Mouse (Mus musculus): ENCODE measurements around the gene Slc12a8. TPM values are rescaled to one million over a fixed set of nuclear protein-coding genes. Genes with fewer than 3 reads are reported as not detected.

The Slc12a8 gene
- total RNA-seq, 1 experiment, result 3.7 TPM

GRCm38 (mm10) chr16:33580331-33580730 is 63.2 kb downstream of the Slc12a8 start:
- Histone ChIP-seq H3K4me1 (ENCODE audit: control insufficient read depth in 2 of 2, insufficient read depth in 2 of 2, low read length in 2 of 2, poor library complexity in 1 of 2) (peaks cover 2 to 19% of the 10 kb centered on the region in 2 experiments; a peak in 3 of 4 replicates), H3K9me3 (ENCODE audit: control insufficient read depth, insufficient read depth, low read depth, low read length) (no peaks in the 10 kb centered on the region)
- in situ Hi-C loops (cut with MboI; ENCODE audit: low sequenced_read_pairs in 2 of 2, unreplicated experiment in 2 of 2), result no loop called here

GRCm38 (mm10) chr16:33580736-33581241 is 63.7 kb downstream of the Slc12a8 start:
- Histone ChIP-seq H3K9ac (ENCODE audit: insufficient read depth, low read depth, low read length, poor library complexity, severe bottlenecking) (no peak overlapping the region; the same call in 1 of the 2 replicates), H3K4me3 (ENCODE audit: insufficient read depth in 1 of 2, low read depth in 1 of 2, low read length in 2 of 2, poor library complexity in 1 of 2, severe bottlenecking in 1 of 2) (no peak overlapping the region), H3K9me3 (ENCODE audit: control insufficient read depth, insufficient read depth, low read depth, low read length) (no peaks in the 10 kb centered on the region), H3K4me1 (ENCODE audit: control insufficient read depth in 2 of 2, insufficient read depth in 2 of 2, low read length in 2 of 2, poor library complexity in 1 of 2) (peaks cover 2 to 19% of the 10 kb centered on the region in 2 experiments; a peak in 3 of 4 replicates), H3K27ac (ENCODE audit: insufficient read depth, low read depth, low read length, poor library complexity, severe bottlenecking) (no peak overlapping the region), H3K36me3 (ENCODE audit: control insufficient read depth, insufficient read depth, low read length, poor library complexity, severe bottlenecking) (no peaks in the 10 kb centered on the region)
- no peak for DNase-seq (ENCODE audit: low read depth, low spot score)
- no peak for TF ChIP-seq HCFC1 (IDR thresholded peaks at IDR 0.05; ENCODE audit: borderline replicate concordance, insufficient read depth, low read length)
- in situ Hi-C loops (cut with MboI; ENCODE audit: low sequenced_read_pairs in 2 of 2, unreplicated experiment in 2 of 2), result no loop called here

More at GRCm38 (mm10) chr16:33580331-33580730, 63.2 kb downstream of the Slc12a8 start:
- no peaks in the 10 kb centered on the region for H3K36me3 ChIP-seq (ENCODE audit: control insufficient read depth, insufficient read depth, low read length, poor library complexity, severe bottlenecking)
- DNase-seq (ENCODE audit: low read depth, low spot score), result no peak
- H3K9ac ChIP-seq (ENCODE audit: insufficient read depth, low read depth, low read length, poor library complexity, severe bottlenecking), result no peak overlapping the region
- H3K27ac ChIP-seq (ENCODE audit: insufficient read depth, low read depth, low read length, poor library complexity, severe bottlenecking), result no peak overlapping the region
- H3K4me3 ChIP-seq (ENCODE audit: insufficient read depth in 1 of 2, low read depth in 1 of 2, low read length in 2 of 2, poor library complexity in 1 of 2, severe bottlenecking in 1 of 2), result no peak overlapping the region
- TF ChIP-seq MAFK (IDR thresholded peaks at IDR 0.05; ENCODE audit: insufficient read depth, low read depth, low read length) (no peak), CHD2 (IDR thresholded peaks at IDR 0.05; ENCODE audit: low read depth, low read length) (no peak), ZC3H11A (IDR thresholded peaks at IDR 0.05; ENCODE audit: borderline replicate concordance, low read depth, low read length) (no peak), HCFC1 (IDR thresholded peaks at IDR 0.05; ENCODE audit: borderline replicate concordance, insufficient read depth, low read length) (no peak), ZNF384 (IDR thresholded peaks at IDR 0.05; ENCODE audit: low read depth, low read length) (no peak)

GRCm38 (mm10) chr16:33581661-33582099 is 64.6 kb downstream of the Slc12a8 start:
- Histone ChIP-seq H3K4me3 (ENCODE audit: insufficient read depth in 1 of 2, low read depth in 1 of 2, low read length in 2 of 2, poor library complexity in 1 of 2, severe bottlenecking in 1 of 2) (no peak overlapping the region), H3K9ac (ENCODE audit: insufficient read depth, low read depth, low read length, poor library complexity, severe bottlenecking) (no peak overlapping the region), H3K4me1 (ENCODE audit: control insufficient read depth in 2 of 2, insufficient read depth in 2 of 2, low read length in 2 of 2, poor library complexity in 1 of 2) (peaks cover 2 to 19% of the 10 kb centered on the region in 2 experiments; a peak in 3 of 4 replicates), H3K27ac (ENCODE audit: insufficient read depth, low read depth, low read length, poor library complexity, severe bottlenecking) (no peak overlapping the region; the same call in 1 of the 2 replicates), H3K36me3 (ENCODE audit: control insufficient read depth, insufficient read depth, low read length, poor library complexity, severe bottlenecking) (no peaks in the 10 kb centered on the region), H3K9me3 (ENCODE audit: control insufficient read depth, insufficient read depth, low read depth, low read length) (no peaks in the 10 kb centered on the region)
- no peak for TF ChIP-seq ZC3H11A (IDR thresholded peaks at IDR 0.05; ENCODE audit: borderline replicate concordance, low read depth, low read length)
- TF ChIP-seq ZNF384 (IDR thresholded peaks at IDR 0.05; ENCODE audit: low read depth, low read length), result no peak
- TF ChIP-seq MAFK (IDR thresholded peaks at IDR 0.05; ENCODE audit: insufficient read depth, low read depth, low read length), result no peak
- in situ Hi-C loops (cut with MboI; ENCODE audit: low sequenced_read_pairs in 2 of 2, unreplicated experiment in 2 of 2), result no loop called here
- DNase-seq (ENCODE audit: low read depth, low spot score), result no peak

GRCm38 (mm10) chr16:33582495-33582894 is 65.4 kb downstream of the Slc12a8 start:
- in situ Hi-C loops (cut with MboI; ENCODE audit: low sequenced_read_pairs in 2 of 2, unreplicated experiment in 2 of 2), result no loop called here
- TF ChIP-seq MAFK (IDR thresholded peaks at IDR 0.05; ENCODE audit: insufficient read depth, low read depth, low read length), result no peak
- no peak for TF ChIP-seq ZC3H11A (IDR thresholded peaks at IDR 0.05; ENCODE audit: borderline replicate concordance, low read depth, low read length)
- no peak for TF ChIP-seq ZNF384 (IDR thresholded peaks at IDR 0.05; ENCODE audit: low read depth, low read length)
- TF ChIP-seq HCFC1 (IDR thresholded peaks at IDR 0.05; ENCODE audit: borderline replicate concordance, insufficient read depth, low read length), result no peak
- no peak for DNase-seq (ENCODE audit: low read depth, low spot score)
- no peak overlapping the region for H3K27ac ChIP-seq (ENCODE audit: insufficient read depth, low read depth, low read length, poor library complexity, severe bottlenecking)
- no peaks in the 10 kb centered on the region for H3K36me3 ChIP-seq (ENCODE audit: control insufficient read depth, insufficient read depth, low read length, poor library complexity, severe bottlenecking)
- no peaks in the 10 kb centered on the region for H3K9me3 ChIP-seq (ENCODE audit: control insufficient read depth, insufficient read depth, low read depth, low read length)
- H3K4me1 ChIP-seq (ENCODE audit: control insufficient read depth in 2 of 2, insufficient read depth in 2 of 2, low read length in 2 of 2, poor library complexity in 1 of 2), result peaks cover 3 to 21% of the 10 kb centered on the region in 2 experiments; a peak in 3 of 4 replicates
- H3K4me3 ChIP-seq (ENCODE audit: insufficient read depth in 1 of 2, low read depth in 1 of 2, low read length in 2 of 2, poor library complexity in 1 of 2, severe bottlenecking in 1 of 2), result no peak overlapping the region
- no peak overlapping the region for H3K9ac ChIP-seq (ENCODE audit: insufficient read depth, low read depth, low read length, poor library complexity, severe bottlenecking)

- H3K4me1 ChIP-seq (ENCODE audit: control insufficient read depth in 2 of 2, insufficient read depth in 2 of 2, low read length in 2 of 2, poor library complexity in 1 of 2), result peaks cover 4 to 21% of the 10 kb centered on the region in 2 experiments; a peak in 3 of 4 replicates
- DNase-seq (ENCODE audit: low read depth, low spot score), result no peak
- H3K36me3 ChIP-seq (ENCODE audit: control insufficient read depth, insufficient read depth, low read length, poor library complexity, severe bottlenecking), result no peaks in the 10 kb centered on the region
- H3K9me3 ChIP-seq (ENCODE audit: control insufficient read depth, insufficient read depth, low read depth, low read length), result no peaks in the 10 kb centered on the region
- H3K4me3 ChIP-seq (ENCODE audit: insufficient read depth in 1 of 2, low read depth in 1 of 2, low read length in 2 of 2, poor library complexity in 1 of 2, severe bottlenecking in 1 of 2), result no peak overlapping the region
- in situ Hi-C loops (cut with MboI; ENCODE audit: low sequenced_read_pairs in 2 of 2, unreplicated experiment in 2 of 2), result no loop called here
- no peak overlapping the region for H3K9ac ChIP-seq (ENCODE audit: insufficient read depth, low read depth, low read length, poor library complexity, severe bottlenecking)
- no peak for TF ChIP-seq ZC3H11A (IDR thresholded peaks at IDR 0.05; ENCODE audit: borderline replicate concordance, low read depth, low read length)
- H3K27ac ChIP-seq (ENCODE audit: insufficient read depth, low read depth, low read length, poor library complexity, severe bottlenecking), result no peak overlapping the region
Observed at GRCm38 (mm10) chr16:33583333-33583732, 66.2 kb downstream of the Slc12a8 start.

Measured in ES-E14 (cell line).